Mouse (Mus musculus): ENCODE measurements at regions not wholly inside any gene's neighbourhood (a gene's known extent, or its start where the extent isn't known, plus 50 kb on each side); places are given as distances from the start of the nearest gene placed in this dataset.
"Not testable (repeated sequence)": the region's sequence is repeated elsewhere in the genome, so short reads cannot be mapped to it uniquely, and the experiment has no call there.

DNA sequence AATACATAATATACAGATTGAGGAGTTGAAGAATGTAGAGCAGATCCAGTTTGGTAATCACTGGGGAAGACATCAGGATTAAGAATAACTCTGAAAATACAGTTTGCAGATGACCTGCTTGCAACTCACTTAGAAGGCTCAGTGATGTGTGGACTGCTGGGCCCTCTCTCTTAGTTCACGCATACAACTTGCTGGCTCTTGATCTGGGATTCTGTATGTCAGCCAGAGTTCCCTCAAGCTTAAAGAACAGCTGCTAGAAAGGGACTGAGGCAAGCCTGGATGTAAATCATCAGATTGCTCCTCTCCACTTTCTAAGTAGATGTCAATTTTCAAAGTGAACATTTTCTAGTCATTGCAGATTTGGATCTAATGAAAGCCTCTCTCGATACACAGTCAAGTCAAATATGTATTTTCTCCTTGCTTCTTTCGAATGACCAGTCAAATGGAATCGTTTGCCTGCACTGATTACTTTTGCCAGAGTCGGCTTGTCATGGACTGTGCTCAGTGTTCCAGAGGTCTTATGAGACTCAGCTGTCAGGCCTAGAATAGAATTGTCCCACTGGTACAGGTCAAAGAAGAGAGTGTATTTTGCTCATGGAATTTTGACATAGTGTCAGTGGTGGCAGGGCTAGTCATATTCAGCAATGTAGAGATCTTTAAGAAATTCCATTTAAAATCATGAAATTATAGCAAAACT, 334.2 kb upstream of the Cwc22 start:
- in situ Hi-C loops (cut with MboI, MseI) = no loop called here

DNA sequence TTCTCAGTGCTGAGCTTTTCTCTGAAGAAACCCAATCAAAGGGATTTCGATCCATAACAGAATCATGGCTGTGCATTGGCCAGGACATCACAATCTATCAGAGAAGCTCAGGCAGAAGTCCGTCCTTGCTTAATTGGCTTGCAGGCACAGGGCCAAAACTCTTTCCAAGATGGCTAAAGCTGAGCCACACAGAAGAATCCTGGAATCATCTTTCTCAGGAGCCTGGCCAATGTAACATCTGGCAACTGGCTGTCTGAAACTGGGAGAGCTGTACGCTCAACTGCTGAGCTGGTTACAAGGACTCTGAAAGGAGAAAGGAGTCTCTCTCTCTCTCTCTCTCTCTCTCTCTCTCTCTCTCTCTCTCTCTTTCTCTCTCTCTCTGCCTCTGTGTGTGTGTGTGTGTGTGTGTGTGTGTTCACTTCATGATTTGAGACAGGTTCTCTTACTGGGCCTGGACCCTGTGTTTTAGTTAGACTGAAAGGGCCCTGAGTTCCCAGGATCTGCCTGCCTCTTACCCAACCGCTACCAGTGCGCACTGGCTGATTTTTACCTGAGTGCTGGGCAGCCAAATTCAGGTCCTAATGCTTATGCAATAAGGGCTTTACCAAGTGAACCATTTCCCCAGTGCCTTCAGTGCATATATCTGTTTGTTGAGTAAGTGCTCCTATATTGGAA, 333.3 kb upstream of the Cwc22 start:
- in situ Hi-C loops (cut with MboI, MseI) = no loop called here

DNA sequence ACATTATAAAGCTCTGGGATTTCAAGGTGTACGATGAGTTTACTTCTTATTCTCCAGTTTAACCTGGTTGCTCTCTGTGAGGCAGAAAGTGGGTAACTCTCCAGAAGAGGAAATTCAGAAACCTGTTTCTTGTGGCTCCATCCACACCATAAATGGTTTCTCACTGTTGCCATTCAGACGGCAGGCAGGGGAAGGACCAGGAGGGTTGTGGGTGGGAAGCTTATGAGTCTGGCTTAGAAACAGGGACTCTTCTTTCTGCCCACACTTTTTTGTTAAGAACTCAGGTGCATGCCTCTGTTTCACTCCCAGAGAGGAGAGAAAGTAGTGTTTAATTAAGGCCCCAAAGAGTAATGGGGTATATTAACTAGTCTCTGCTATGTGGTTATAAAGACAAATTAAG, 332.5 kb upstream of the Cwc22 start:
- in situ Hi-C loops (cut with MboI, MseI) = no loop called here

DNA sequence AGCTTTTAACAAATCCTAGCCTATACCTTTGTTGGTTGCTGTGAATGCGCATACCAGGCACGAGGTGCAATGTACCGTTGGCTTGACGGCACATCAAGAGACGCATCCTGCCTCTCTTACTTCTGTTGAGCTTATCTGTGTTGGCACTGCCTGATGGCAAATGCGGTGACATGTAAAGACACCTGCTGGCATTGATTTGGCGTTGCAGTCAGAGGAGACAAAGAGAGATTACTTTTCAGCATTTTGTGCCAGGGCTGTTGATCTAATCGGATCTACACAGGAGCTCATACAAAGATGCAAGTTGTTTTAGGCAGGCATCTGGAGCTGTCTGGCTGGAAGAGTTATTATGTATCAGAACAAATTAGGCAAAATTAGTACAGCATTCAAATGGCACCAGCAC, 331.5 kb upstream of the Cwc22 start:
- in situ Hi-C loops (cut with MboI, MseI) = no loop called here

DNA sequence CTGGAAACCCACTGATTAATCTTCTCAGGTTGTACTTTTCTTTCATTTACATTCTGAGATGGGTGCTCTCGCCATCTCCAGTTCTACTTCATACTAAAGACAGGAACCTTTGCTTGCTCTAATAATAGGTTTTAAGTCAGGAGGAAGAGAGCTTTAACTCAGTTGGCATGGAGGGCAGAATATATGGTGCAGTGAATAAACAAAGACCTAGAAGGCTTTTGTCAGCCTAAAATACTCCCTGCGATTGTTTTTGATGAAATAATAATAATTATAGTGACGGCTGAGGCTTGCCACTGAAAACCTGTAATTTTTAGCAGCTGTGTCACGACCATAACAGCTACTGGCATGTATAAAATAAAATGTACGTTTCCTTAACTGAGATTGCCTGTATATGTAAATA, 327.9 kb upstream of the Cwc22 start:
- in situ Hi-C loops (cut with MboI, MseI) = no loop called here

DNA sequence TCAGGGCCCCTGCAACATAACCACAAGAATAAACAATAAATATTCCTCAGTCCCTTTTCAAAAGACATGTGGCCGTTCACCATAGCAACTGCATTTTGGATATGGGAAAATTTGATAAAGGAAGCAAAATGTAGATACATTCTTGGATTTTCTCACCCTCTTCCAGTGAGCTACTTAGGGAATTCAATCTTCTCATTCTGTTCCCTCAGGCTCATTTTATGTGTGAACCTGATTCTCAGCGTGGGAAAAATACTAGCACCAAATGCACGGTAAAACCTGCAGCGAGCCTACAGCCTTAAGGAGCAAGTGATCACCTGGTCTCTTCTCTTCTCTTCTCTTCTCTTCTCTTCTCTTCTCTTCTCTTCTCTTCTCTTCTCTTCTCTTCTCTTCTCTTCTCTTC, 322.5 kb upstream of the Cwc22 start:
- in situ Hi-C loops (cut with MboI, MseI) = no loop called here

DNA sequence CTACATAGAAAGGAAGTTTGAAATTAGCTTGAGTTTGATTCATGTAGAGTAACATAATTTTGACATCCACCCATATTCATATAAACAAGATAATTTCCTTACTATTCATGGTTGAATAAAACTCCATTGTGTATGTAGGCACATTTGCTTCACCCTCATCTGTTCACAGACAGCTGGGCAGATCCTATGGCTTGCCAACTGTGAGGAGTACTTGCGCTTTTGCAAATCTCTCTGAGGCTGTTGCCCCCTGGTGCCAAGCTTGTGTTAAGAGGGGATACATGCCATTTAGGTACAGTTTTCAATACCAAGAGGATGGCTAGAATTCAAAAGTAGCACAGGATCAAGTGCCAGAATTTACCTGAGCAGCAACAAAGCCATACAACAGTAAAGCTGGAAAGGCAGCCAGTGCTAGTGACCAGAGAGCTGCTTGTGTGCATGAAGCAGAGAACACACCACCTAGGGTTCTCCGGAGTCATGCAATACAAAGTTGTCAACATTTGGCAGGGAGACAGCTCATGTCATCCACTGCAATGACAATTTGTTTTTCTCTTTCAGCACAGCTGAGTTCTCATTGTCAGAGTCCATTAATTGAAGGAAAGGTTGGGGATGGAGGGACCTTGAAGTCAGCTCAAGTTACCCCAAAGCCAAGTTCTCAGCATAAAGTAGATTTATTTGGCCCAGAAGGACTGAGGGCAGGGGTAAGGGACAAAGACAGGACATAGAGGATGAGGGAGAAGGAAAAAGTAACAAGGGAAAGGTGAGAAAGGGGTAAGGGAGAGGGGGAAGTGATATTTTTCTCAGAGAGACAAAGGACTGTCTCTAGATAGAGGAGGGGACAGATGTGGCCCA, 321.6 kb upstream of the Cwc22 start:
- in situ Hi-C loops (cut with MboI, MseI) = no loop called here

DNA sequence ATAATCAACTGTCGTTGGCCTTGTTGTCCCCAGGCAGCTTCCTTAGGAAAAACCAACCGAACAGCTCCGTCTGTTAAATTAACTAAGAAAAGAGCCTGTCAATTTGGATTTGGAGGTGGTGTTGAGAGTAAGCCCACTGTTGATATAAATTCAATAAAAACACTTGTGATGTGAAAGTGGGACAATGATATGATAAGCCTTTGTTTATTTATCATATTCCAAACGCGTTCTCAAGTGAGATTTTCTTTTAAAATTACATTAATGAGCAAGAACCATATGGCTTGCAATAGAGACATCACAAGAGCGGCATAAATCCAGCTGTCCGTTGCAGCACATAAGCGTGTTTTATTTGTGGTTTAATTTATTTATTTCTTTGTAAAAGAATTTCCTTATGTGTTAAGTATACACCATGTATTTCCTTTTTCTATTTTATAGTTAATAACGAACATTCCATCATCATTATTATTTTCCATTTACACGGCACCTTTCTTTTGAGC, 307.5 kb upstream of the Cwc22 start:
- in situ Hi-C loops (cut with MboI, MseI) = no loop called here

DNA sequence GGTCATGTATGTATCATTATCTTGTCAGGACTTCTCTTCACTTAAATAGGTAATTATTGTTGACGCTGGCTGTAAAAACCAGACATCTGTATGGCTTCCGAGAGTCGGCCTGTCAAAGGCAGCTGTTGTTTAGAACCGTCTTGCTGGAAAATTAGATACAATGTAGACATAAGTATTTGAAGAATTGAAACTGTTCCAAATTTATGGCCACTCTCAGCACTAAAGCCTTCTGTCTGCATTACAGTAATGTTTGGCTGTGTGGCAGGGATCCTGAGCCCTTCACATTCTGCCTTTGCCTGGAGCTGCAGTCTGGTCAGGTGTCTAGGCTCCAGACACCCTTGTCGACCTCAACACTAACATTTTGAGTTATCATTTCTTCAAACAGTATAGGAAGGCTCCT, 300.2 kb upstream of the Cwc22 start:
- in situ Hi-C loops (cut with MboI, MseI) = no loop called here

DNA sequence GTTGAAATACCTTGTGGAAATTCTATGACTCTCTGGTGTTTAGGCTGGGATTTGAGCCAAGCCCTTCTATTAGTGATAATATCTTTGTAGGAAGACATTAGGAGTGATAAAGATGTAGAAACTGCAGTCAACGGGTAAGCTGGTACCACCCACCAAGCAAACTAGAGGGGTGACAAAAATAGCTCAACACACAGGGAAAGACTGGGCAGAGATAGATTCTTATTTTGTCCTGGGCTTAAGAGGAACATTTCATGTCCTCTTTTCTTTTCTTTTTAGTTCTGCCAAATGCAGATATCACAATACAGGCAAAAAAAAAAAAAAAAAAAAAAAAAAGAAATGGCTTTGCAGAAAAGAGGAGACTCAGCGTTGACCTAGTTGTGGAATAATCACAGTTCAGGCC, 294.1 kb upstream of the Cwc22 start:
- in situ Hi-C loops (cut with MboI, MseI) = no loop called here

DNA sequence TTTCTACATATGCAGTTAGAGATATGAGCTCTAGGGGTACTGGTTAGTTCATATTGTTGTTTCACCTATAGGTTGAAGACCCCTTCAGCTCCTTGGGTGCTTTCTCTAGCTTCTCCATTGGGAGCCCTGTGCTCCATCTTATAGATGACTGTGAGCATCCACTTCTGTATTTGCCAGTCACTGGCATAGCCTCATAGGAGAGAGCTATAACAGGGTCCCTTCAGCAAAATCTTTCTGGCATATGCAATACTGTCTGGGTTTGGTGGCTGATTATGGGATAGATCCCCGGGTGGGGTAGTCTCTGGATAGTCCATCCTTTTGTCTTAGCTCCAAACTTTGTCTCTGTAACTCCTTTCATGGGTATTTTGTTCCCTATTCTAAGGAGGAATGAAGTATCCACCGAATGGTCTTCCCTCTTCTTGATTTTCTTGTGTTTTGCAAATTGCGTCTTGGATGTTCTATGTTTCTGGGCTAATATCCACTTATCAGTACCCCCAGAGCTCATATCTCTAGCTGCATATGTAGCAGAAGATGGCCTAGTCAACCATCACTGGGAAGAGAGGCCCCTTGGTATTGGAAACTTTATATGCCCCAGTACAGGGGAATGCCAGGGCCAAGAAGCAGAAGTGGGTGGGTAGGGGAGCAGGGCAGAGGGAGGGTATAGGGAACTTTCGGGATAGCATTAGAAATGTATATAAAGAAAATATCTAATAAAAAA, 279.4 kb upstream of the Cwc22 start:
- in situ Hi-C loops (cut with MboI, MseI) = not testable (repeated sequence)

DNA sequence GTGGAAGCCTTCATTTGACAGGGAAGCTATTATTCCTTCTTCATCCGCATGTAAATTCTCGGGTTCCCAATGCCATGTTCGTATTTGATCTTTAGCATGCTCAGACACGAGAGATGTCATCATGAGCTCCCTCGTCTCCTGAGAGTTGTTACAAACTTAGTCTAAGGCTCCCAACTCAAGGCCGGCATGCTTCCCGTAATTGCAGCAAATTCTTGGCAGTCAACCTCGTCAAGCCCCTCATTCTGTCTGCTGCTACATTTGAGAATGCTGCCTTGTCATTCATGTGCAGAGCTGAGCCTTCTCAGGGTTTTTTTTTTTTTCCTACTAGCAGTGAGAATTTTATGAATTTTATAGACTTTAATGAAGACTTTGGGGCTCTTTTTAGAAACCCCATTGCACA, 268.3 kb upstream of the Cwc22 start:
- in situ Hi-C loops (cut with MboI, MseI) = no loop called here

DNA sequence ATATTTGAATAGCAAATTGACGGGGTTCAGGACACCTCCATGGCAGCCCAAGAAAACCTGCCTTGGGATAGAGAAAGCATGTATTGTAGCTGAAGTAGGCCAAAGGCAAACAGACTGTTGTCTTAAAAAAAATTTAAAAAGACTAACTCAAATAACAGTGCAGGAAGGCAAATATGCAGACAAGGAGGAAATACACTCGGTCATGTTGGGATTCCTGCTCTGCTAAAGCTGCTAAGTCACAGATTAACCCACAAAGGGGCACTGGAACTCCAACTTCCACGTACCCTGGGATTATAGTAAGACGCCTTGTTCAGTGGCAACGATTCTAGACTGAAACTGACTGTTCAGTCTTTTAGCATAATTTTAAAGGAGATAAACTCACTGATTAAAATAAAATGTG, 258.9 kb upstream of the Cwc22 start:
- in situ Hi-C loops (cut with MboI, MseI) = no loop called here

DNA sequence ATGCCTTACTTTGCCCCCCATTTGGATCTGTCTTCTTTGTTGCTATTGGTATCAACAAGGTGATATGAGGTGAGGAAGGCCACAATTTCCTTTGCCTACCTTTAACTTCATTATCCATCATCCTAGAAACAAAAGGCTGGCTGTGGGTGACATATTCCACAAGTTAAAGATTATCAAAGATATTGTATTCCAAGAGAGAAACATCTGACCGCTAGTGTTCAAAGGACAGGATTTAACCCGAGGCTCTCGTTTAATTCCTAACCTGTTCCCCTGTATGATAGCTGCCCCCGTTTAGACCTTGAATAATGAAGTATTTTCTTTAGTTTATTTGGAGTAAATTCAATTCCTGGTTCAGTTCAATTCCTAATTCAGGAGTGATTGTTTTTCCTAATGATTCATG, 249.8 kb upstream of the Cwc22 start:
- in situ Hi-C loops (cut with MboI, MseI) = loop anchor here (10.0 kb wide), 1 partner anchor 1451 kb away; no protein-coding TSS in a partner anchor

DNA sequence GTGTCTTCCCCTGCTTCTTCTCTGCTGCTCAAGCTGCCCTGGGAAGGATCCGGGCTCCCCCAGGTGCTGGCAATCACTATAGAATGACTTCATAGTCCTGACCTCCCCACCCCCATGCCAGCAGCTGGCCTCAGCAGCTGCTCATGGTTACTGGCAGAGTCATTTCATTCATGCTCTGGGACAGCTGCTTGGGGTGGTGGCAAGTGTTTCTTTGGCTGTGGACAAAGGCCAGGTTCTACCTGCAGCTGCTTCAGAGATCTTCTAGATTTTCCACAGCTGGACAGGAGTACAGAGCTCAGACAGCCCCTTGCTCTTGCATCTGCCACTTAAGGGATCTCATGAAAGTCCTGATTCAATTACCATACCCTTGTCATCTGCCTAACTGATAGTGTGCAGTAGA, 243.4 kb upstream of the Cwc22 start:
- in situ Hi-C loops (cut with MboI, MseI) = loop anchor here (10.0 kb wide), 1 partner anchor 1445 kb away; no protein-coding TSS in a partner anchor

DNA sequence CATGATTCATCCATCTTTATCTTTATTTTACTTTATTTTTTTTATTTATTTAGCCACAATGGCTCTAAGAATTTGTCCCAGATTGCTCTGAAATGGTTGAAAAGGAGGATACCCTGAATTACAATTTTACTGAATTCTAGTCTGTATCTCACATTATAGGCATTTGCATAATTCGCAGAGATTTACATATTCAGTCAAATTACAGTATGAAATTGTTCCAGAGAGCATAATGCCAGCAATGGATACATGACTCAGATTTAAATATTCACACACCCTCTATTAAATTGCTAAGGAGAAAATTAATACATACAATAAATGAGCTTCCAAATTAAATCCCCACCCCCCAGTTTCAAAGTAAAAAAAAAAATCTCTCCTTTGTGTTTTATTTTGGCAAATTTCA, 238.8 kb upstream of the Cwc22 start:
- in situ Hi-C loops (cut with MboI, MseI) = no loop called here

DNA sequence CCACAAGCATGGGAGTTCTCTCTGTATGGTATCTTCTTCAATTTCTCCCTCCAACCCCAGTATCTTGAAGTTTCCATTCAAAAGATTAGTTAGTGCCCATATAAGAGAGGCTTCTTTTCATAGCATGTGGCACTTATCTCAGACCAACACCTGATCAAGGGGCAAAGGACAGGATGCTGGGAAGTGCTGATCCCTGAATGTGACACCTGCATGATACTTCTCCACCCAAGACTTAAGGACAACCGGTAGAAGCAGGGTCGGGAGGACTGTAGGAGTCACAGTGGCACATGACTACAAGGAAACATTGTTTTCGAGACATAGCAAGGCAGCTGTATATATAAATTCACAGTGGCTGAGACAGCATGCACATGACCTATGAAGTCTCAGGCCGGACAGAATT, 227.6 kb upstream of the Cwc22 start:
- in situ Hi-C loops (cut with MboI, MseI) = no loop called here

DNA sequence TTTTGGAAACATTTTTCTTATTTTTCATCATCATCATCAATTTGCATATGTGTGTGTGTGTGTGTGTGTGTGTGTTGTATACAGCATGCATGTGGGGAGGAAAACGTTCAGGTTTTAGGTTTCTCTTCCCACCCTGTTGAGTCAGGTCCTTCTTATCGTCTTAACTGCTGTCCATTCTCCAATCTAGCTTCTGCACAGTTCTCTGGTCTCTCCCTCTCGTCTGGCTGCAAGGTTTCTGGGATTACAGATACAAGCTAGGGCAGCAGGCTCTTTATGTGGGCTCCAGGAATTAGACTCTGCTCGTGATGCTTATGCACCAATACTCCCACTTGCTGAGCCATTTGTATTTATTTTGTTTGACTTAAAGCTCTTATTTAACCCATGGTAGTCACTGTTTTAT, 226.6 kb upstream of the Cwc22 start:
- in situ Hi-C loops (cut with MboI, MseI) = no loop called here

DNA sequence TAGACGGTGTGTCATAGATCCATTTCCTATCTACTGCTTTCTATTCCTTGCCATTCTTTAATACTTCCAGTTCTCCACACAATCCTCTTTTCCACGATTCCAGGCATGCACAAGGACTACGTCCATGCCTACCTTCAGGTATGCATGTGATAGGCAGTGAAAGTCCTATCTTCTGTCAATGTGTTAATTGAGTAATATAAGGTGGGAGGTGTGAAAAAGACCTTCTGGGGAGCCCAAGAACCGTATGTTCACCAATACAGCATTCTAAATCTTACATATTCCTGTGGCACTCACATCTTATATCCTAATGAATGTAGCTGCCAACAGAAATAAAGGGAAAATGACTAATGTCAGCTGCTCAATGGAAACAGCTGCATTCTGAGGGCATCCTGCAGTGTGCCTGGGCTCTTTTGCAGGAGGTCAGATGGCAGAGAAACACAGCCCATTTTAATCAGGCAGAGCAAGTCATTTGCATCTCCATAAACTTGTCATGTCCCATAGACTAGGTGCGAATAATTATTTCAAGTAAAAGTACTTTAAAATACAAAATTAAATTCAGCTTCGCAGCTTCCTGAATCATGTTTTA, 224.1 kb upstream of the Cwc22 start:
- in situ Hi-C loops (cut with MboI, MseI) = no loop called here

DNA sequence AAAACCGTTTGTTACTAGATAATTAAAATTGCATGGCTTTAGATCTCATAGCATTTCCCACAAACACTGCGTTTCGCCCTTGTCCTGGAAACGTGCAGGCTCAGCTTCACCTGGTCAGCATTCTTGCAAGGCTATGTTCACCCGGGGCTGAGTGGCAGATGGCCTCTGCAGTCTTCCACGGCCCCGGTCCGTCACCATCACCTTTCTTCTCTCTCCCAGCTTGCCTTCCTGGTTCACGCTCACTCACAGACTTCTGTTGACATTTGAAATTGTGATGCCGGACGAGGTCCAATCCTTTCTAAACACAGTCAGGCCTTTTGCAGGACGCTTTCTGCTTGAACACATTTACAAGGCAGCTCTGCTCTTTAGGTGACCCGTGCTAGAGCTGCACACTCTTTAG, 219.3 kb upstream of the Cwc22 start:
- in situ Hi-C loops (cut with MboI, MseI) = no loop called here

DNA sequence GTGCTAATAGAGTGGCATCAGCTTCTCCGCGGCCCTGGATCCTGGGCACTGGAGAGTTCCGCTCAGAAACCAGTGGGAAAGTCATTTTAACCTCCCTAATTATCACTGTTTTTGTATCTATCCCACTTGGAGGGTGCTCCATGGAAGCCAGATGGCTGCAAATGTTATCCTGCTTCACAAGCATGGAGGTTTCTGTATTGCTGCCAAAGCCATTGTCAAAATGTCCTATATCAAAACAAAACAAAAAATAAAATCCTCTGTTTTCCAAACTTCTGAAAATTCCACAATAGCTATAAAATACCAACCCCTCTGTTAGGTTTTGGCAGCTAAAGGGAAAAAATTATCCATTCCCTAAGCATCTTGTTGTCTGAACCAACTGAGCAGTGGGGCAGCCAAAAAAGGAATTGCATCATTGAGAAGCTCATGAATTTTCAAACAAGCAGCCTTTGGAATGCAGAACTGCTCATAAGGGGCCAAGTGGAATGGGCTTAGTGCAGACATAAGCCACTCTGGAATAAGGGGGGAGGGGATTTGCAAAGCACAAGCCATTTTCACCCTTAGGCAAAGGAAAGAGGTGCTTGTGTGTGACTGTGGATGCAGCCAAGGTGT, 213.8 kb upstream of the Cwc22 start:
- in situ Hi-C loops (cut with MboI, MseI) = no loop called here

All from regulatory T cell (primary cell).